Mouse (Mus musculus): ENCODE data around the gene 4921511C20Rik.

Gene 4921511C20Rik

DNA sequence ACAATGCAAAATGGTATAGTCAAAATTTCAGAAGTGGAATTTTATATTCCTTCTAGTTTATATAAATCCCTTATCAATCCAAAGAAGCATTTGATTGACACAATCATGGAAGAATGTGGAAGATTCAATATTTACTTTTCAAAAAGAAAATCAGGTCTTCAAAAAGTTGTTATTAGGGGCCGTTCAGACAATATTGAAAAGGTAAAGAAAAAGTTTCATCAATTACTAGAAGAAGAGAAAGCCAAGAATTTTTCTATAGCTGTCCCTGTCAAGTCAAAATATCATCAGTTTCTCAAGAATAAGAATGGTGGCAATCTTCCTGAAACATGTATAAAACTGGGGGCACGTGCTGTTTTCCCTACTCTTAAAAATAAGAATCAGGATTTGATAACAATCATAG lies at the start of gene 4921511C20Rik:
Gene 4921511C20Rik, plus strand, starts transcription at position 301 of the 400 bp plus-strand sequence.
- no peak for DNase-seq

All from cerebellum, adult 11 months (tissue).